Mouse (Mus musculus) midbrain, postnatal 0 days (tissue): ENCODE results near the gene Gipr. TPM values are rescaled to one million over a fixed set of nuclear protein-coding genes. Genes with fewer than 3 reads are reported as not detected.
A peak's percentile ranks its signal among the peaks of the same experiment; 100 is the strongest.

ENCODE experiments used
- ATAC-seq: fragments of 200-750 bp; cut with Nextera tagmentation; 2 replicates; pipeline ENCODE4 v1.8.0; 2017; ENCODE audit warnings: moderate number of reproducible peaks, mild to moderate bottlenecking, moderate TSS enrichment, moderate library complexity; ENCODE audit not compliant: low FRiP score
- DNase-seq: peaks from one replicate; pipeline ENCODE4 v3.0.0-alpha.2; 2015; ENCODE audit warnings: low spot score
- H3K27ac ChIP-seq: fragments of 300-500 bp; sonication (generic); 2 replicates; pipeline ENCODE4 v1.5.1; 2014; ENCODE audit warnings: low read depth, mild to moderate bottlenecking, low read length, mixed read lengths
- H3K27me3 ChIP-seq: fragments of 300-500 bp; sonication (generic); 2 replicates; pipeline ENCODE4 v1.6.1; 2014; ENCODE audit warnings: low read length, control low read depth, mixed read lengths; ENCODE audit not compliant: insufficient read depth
- H3K36me3 ChIP-seq: fragments of 300-500 bp; sonication (generic); 2 replicates; pipeline ENCODE4 v1.6.1; 2014; ENCODE audit warnings: low read length, control low read depth, mixed read lengths; ENCODE audit not compliant: insufficient read depth
- H3K4me1 ChIP-seq: fragments of 300-500 bp; sonication (generic); 2 replicates; pipeline ENCODE4 v1.6.1; 2014; ENCODE audit warnings: mild to moderate bottlenecking, control low read depth, antibody characterized with exemption, low read length, mixed read lengths; ENCODE audit not compliant: insufficient read depth
- H3K4me2 ChIP-seq: fragments of 300-500 bp; sonication (generic); 2 replicates; pipeline ENCODE4 v1.6.1; 2014; ENCODE audit warnings: low read depth, mild to moderate bottlenecking, low read length, mixed read lengths; ENCODE audit not compliant: poor library complexity, severe bottlenecking
- H3K4me3 ChIP-seq: fragments of 300-500 bp; sonication (generic); 2 replicates; pipeline ENCODE4 v1.5.1; 2014; ENCODE audit warnings: low read depth, mild to moderate bottlenecking, low read length, moderate library complexity
- H3K9ac ChIP-seq: fragments of 300-500 bp; sonication (generic); replicated peaks from 2 replicates; pipeline ENCODE4 v1.6.1; 2014; ENCODE audit warnings: mild to moderate bottlenecking, low read length, moderate library complexity, mixed read lengths; ENCODE audit not compliant: poor library complexity, severe bottlenecking
- H3K9me3 ChIP-seq: fragments of 300-500 bp; sonication (generic); 2 replicates; pipeline ENCODE4 v1.6.1; 2016; ENCODE audit warnings: low read length, control low read depth
- CTCF ChIP-seq: IDR thresholded peaks from 2 replicates; pipeline ENCODE4 v1.5.1; 2016; ENCODE audit warnings: antibody characterized with exemption, mild to moderate bottlenecking
- WGBS: fragments of 180-500 bp; shearing (Covaris S2); extraction: QIAGEN DNeasy Blood & Tissue Kit; methylation state at CpG from one replicate; pipeline ENCODE4 v1.1.7; 2014; 5-methylcytosine and 5-hydroxymethylcytosine counted together
- polyA plus RNA-seq: library from polyadenylated mRNA; unstranded; fragments of >200 nt; fragmentation: Nextera tagmentation; extraction: Ambion mirVana; gene quantifications from 2 replicates; pipeline ENCODE4 v1.2.1, GENCODE M21; 2015
- total RNA-seq: library from RNA; depleted of rRNA; stranded (reverse); fragments of >200 nt; gene quantifications from 2 replicates; pipeline ENCODE4 v1.2.3, GENCODE M21; 2014

The Gipr gene
- total and polyA plus RNA-seq, 2 experiments from 2014 or later = 2.3 to 7.4 TPM

DNA sequence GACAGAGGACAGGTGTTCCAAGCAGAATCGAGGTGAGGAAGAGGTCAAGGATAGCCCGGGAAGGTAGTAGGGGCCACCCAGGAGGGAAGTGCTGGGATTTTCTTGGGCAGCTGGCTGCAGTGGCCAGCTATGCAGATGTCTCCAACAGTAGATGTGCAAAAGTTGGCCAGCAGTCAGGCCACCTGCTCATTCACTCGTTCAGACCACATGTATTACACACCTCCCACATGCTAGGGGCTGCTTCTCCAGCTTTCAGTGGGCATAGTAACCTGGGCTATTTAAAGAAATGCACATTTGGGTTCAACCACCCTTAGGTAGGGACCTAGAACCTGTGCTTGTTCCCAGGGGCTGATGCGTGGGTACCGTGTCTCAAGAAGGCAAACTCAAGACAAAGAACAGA, 38.2 kb downstream of the Gipr start:
- Histone ChIP-seq H3K4me1 (no peaks in the 10 kb centered on the region), H3K27ac (no peak overlapping the region), H3K9ac (no peak overlapping the region), H3K4me2 (no peak overlapping the region), H3K4me3 (no peak overlapping the region), H3K27me3 (no peaks in the 10 kb centered on the region), H3K36me3 (no peaks in the 10 kb centered on the region), H3K9me3 (no peaks in the 10 kb centered on the region)
- DNase-seq (no peak), ATAC-seq (no peak)
- WGBS = 95% methylated on average over 5 of the region's 5 CpGs
- TF ChIP-seq CTCF = no peak

DNA sequence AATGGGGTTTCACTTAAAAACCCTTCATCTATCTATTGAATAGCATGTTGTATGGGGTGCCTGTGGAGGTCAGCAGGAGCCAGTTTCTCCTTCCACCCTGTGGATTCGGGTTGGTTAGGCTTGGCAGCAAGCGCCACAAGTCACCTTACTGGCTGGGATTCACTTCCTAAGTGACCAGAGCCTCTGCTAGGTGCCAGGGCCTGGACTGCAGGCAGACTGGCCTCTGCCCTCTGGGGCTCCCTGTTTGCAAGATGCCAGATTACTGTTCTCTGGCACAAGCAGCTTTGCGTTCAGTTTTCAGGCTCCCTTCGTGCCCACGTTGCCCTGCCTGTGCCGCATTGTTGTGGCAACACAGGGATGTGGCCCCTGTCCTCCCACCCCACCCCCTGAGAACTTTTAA, 41.2 kb downstream of the Gipr start:
- no peak overlapping the region for H3K9ac ChIP-seq
- H3K27me3 ChIP-seq = no peaks in the 10 kb centered on the region
- DNase-seq (no peak), ATAC-seq (no peak)
- H3K9me3 ChIP-seq = no peaks in the 10 kb centered on the region
- no peak for TF ChIP-seq CTCF
- no peak overlapping the region for H3K4me2 ChIP-seq
- no peaks in the 10 kb centered on the region for H3K36me3 ChIP-seq
- H3K4me3 ChIP-seq = no peak overlapping the region
- no peaks in the 10 kb centered on the region for H3K4me1 ChIP-seq
- 86% methylated on average over 6 of the region's 6 CpGs for WGBS
- H3K27ac ChIP-seq = no peak overlapping the region

DNA sequence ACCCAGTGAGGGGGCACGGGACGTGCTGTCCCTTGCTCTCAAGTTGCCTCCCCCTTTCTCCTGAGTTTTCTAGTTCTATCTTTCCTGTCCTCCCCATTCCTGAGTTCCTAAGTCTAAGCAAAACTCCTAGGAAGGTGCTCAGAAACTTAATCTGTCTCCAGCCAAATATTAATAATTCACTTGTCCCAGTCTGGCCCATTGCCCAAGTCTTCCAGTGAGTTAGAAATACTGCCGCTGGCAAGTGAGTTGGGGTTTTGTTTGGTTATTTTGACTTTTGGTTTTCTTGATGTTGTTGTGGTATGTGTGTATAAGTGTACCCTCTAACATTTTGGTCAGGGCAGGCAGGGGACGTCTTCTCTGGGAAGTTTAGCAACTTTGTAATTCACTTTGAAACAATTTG, 44.2 kb downstream of the Gipr start:
- ATAC-seq = no peak
- Histone ChIP-seq H3K4me3 (no peak overlapping the region), H3K27me3 (no peaks in the 10 kb centered on the region), H3K4me2 (no peak overlapping the region), H3K4me1 (no peaks in the 10 kb centered on the region), H3K36me3 (no peaks in the 10 kb centered on the region), H3K9me3 (no peaks in the 10 kb centered on the region), H3K27ac (no peak overlapping the region), H3K9ac (no peak overlapping the region)
- no peak for TF ChIP-seq CTCF
- 95% methylated on average over 4 of the region's 4 CpGs for WGBS
- DNase-seq = no peak

DNA sequence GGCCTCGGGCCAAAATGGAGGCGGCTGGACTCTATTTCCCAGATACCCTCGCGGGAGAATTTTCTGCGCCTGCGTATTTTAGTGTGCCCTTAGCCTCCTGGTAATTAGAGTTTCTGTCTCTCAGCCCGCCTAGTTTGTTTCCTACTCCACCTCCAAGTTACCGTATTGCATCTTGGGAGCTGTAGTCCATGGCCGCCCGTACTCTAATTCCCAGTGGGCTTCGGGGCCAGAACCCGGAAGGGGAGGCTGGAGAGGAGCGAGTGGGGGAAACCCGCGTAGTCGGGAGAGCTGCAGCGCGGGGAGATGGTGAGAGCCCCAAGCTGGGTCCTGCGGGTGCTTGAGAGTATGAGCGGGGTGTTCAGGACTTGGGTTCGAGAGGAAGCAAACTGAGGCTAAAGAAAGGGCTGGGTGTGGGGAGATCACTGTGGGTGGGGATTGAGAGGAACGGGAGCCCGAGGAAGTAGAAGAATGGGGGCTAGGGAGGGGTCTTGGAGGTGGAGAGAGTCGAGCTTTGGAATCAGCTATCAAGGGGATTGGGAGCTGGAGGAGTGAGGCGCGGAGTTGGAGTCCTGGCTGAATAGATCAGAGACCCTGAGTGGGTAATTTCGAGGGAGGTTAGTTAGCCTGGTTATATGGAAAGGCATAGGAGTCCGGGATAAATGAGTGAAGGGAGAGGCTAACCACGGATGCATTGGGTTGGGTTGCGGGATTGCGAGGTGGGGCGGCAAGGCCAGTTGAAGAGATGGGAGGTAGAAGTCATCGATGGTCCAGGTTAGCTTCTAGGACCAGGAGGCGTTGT, 46.1 kb downstream of the Gipr start, which contains the start of gene Fbxo46:
Fbxo46 (plus strand) TSS at position 229 of the 799 bp plus-strand sequence.
- 2% methylated on average over 34 of the region's 34 CpGs for WGBS
- no peak for TF ChIP-seq CTCF
- Histone ChIP-seq H3K9me3 (no peaks in the 10 kb centered on the region), H3K4me2 (peak within 1 kb of the TSS; percentile 89), H3K4me3 (peak within 1 kb of the TSS; percentile 67), H3K36me3 (no peaks in the 10 kb centered on the region), H3K27ac (peak within 1 kb of the TSS; percentile 65), H3K4me1 (no peaks in the 10 kb centered on the region), H3K9ac (peak within 1 kb of the TSS; percentile 75), H3K27me3 (no peaks in the 10 kb centered on the region)
- ATAC-seq = peak; percentile 92
- DNase-seq = peak; percentile 99

DNA sequence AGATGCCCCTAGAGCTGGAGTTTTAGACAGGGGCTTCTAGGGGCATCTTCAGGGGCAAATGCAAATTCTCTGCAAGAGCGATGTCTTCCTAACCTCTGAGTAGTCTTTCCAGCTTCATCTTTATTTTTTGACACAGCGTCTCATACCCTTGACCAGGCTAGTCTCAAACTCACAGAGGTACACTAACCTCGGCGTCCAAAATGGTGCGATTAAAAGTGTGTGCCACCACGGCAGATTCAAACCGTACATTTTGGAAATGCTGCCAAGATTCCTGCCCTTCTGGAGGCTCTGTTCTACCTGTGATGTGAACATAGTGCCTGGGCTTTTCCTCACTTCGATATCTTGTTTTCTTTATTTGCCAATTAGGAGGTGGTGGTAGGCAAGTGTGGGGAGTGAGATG, 46.8 kb downstream of the Gipr start:
- no peak for TF ChIP-seq CTCF
- ATAC-seq (peak; percentile 17; the same call in 1 of the 2 replicates), DNase-seq (no peak)
- no peaks in the 10 kb centered on the region for H3K9me3 ChIP-seq
- H3K36me3 ChIP-seq = no peaks in the 10 kb centered on the region
- H3K27me3 ChIP-seq = no peaks in the 10 kb centered on the region
- H3K4me1 ChIP-seq = no peaks in the 10 kb centered on the region
- no peak overlapping the region for H3K4me3 ChIP-seq
- H3K4me2 ChIP-seq = no peak overlapping the region
- WGBS = 91% methylated on average over 8 of the region's 8 CpGs
- no peak overlapping the region for H3K9ac ChIP-seq
- peak overlapping the region; percentile 44 for H3K27ac ChIP-seq

DNA sequence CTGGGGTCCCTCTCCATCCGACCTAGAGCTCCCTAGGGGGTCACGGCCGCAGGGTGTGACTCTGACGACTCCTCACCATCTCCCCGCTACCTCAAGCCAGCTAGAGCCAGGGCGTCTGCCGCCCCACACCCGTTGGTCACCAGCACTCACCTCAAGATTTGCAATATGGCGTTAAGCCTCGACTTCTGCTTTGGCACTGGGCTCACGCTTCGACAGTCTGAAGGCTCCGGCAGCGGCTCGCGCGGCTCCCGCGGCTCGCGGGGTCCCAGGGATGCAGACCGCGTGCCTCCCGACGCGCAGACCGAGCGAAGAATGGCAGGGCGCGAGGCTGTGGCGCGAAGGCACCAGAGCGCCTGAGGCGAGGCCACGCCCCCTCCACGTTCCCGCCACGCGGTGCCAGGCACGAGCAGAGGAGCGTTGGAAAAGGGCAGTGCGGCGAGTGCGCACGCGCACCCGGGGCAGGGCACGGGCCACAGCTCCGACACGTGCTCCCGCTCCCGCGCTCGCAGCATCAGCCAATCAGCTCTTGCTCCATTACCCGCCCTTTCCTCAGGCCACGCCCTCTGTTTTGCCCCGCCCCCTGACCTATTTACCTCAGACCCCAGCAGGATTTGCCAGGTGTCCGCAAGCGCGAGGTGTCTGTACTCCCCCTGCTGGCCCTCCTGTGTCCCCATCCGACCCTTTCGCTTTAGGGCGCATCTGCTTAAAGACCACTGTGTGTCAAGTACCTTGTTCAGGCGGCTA, 47.7 kb downstream of the Gipr start, which contains the start of gene Gm4969:
Gm4969 (minus strand) TSS at position 341 of the 744 bp plus-strand sequence.
- no peaks in the 10 kb centered on the region for H3K9me3 ChIP-seq
- H3K9ac ChIP-seq = peak within 1 kb of the TSS; percentile 39
- no peaks in the 10 kb centered on the region for H3K36me3 ChIP-seq
- no peaks in the 10 kb centered on the region for H3K27me3 ChIP-seq
- H3K27ac ChIP-seq = peak within 1 kb of the TSS; percentile 44
- TF ChIP-seq CTCF = peak; percentile 61
- H3K4me2 ChIP-seq = peak within 1 kb of the TSS; percentile 57
- peak; percentile 91 for DNase-seq
- ATAC-seq = peak; percentile 82
- no peaks in the 10 kb centered on the region for H3K4me1 ChIP-seq
- H3K4me3 ChIP-seq = peak within 1 kb of the TSS; percentile 35
- WGBS = 15% methylated on average over 59 of the region's 64 CpGs
